Mouse (Mus musculus) adrenal gland, postnatal 25 days (tissue): ENCODE data around the gene Ahsg. TPM values are rescaled to one million over a fixed set of nuclear protein-coding genes. Genes with fewer than 3 reads are reported as not detected.
A peak's percentile ranks its signal among the peaks of the same experiment; 100 is the strongest.

Experiments used
- DNase-seq: peaks from one replicate; pipeline ENCODE4 v3.0.0; 2021; ENCODE audit warnings: mixed read lengths
- total RNA-seq: library from RNA; stranded (reverse); gene quantifications from 2 replicates; pipeline ENCODE4 v1.2.3, GENCODE M21; 2021

Ahsg gene
- total RNA-seq, 1 experiment from 2014 or later: 1.6 TPM

DNA sequence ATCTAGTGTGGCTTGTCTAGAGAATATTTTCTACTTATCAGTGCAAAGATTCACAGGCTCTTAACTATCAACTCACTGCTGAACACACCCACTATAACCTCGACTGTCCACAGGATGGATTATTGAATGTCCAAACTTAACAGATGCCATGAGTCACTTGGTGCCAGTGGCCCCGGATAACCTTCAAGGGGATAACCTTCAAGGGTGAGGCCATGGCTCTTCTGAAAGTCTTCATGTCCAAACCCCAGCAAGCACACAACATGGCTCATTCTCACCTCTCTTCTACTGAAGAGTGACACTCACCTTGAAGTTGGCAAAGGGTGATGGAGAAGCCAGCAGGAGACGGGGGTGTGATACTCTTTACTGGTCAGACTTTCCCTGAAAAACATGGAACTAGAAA, 4.4 kb upstream of the Ahsg start:
- DNase-seq: peak; percentile 23

DNA sequence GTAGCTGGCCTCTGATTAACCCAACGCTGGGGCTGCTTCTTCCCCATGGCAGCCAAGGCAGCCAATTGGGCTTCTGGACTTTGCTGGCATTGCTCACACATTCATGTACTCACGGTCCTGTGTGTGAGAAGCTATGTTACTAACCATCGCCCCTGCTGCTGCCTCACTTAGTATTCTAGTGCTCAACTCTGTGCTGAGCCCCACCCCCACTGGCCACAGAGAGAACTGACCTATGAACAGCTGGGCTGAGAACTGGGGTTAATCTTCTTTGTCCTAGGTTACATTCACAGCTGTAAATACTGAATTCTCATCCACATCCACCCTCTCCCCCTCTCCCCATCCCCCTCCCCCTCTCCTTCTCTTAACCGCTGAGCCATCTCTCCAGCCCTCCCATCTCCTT, 2.2 kb upstream of the Ahsg start:
- DNase-seq: no peak

DNA sequence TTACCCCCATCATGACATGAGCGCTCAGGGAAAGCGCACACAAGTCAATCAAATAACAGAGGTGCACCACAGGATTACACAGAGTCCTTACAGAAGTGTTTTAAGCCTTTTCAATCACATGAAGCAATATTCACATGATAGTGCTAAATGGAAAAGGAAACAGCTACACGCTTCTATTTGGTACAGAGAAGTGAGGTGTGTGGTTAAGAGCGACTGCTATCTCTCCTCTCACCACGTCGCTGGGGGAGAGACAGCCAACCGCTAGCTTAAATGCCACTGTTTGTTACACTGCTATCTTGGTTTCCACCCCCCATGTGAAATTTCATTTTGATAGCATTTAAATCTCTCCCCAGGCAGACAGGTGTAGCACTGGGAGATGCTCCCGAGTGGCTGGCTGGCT, 1.4 kb upstream of the Ahsg start:
- no peak for DNase-seq

DNA sequence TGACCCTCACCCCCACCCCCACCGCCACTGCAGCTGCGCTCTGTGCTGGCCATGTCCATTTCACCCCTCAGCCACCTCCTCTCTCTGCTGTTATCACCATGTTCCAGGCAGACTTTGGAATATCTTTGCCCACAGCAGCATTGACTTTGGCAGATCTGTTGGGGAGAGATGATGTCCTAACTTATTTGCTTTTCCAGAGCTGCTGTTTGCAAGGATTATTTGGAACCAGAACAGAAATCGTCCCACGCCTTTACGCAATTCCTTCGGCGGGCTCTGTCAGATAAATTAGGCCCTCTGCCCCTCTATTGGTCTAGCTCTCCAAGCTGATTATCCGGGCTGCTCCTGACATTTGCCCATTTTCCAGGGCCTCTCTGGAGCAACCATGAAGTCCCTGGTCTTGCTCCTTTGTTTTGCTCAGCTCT, 667 bp downstream of the Ahsg start:
- no peak for DNase-seq

DNA sequence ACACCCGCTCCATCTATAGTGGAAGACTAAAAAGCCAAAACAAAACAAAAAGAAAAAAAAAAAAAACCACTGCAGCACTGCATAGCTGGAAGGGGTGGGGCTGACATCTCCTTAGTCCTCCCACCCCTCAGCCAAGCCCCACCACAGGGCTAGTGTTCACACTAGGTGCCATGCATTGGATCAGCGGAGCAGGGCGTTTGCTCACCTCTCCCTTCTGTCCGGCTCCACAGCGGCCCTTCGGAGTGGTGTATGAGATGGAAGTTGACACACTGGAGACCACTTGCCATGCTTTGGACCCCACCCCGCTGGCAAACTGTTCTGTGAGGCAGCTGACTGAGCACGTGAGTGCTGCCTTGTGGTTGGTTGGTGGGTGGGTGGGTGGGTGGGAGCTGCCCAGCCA, 3.0 kb downstream of the Ahsg start:
- no peak for DNase-seq

DNA sequence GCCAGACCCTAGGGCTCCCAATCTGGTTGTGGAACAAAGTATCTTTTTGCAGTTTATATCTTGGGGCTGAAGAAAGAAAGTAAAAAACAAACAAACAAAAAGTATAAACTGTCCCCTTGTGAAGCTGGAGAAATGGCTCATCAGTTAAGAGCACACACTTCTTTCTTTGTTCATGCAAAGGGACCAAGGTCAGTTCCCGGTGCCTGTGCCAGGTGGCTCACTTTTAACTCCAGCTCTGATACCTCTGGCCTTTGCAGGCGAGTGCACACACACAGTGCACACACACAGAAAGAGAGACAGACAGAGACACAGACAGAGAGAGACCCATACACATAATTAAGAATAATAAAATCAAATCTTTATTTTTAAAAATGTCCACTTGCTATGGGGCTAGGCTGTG, 5.5 kb downstream of the Ahsg start:
- DNase-seq: peak; percentile 54

DNA sequence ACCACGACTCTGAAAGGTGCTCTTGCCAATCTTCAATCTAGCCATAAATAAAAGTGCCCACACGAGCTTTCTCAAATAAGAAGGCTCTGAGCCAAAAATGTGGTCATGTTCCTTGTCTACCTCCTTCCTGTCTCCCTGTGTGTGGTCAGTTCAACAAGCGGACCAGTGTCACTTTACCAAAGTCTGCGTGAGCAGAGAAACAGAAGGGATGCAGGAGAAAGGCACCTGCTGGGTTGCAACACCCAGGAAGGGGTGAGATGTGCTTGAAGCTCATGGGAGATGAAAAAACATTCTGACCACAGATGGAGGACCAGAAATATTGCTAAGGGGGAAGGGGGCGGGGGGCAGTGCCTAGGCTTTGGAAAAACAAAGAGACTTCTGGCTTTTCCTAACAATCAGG, 8.3 kb downstream of the Ahsg start:
- no peak for DNase-seq

DNA sequence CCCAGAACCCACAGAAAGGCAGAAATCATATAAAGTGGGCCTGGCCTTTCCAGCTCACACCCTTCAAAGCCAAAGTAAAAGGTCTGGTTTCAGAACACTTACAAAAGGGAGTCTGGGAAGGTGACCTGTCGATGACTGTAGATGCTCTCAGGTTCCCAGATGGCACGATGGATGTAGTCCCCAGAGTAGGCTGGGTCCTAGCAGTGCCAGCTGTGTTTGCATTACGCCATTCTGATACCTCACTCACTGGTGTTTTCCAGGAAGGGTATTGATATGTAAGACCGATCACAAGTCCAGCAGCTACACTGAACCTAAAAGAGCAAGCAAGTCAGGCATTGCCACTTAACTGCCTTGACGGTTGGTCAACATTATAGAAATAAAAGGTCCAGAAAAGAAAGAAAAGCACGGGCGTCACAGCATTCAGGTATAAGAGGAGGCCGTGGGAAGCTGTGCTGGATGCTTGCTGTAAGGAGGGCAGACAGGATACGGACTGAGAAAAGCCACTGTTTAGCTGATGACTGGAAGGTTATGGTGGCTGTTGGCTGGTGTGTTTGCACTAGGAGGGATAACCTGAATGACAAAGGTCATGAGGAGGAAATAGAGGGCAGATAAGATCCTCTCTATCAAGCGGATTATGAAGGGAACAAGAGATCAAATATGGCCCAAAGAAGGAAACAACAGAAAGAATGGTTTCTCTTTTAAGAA, 8.9 kb downstream of the Ahsg start:
- DNase-seq: no peak

DNA sequence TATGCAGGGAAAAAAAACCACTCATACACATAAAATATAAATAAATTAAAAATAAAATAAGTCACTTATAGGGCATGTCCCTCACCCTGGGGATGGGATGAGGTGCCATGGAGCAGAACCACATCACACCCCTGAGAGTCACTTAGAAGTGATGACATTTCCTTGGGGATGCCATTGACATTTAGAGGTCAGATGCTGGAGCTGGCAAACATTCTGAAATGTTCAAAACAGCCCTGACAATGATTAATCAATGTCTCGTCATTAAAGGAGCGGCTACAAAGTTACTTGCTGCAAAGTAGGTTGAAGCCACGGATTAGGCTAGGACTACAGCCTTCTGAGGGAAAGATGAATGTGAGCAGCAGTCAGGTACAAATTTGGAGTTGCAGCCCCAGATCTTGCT, 10.2 kb downstream of the Ahsg start:
- DNase-seq: no peak

DNA sequence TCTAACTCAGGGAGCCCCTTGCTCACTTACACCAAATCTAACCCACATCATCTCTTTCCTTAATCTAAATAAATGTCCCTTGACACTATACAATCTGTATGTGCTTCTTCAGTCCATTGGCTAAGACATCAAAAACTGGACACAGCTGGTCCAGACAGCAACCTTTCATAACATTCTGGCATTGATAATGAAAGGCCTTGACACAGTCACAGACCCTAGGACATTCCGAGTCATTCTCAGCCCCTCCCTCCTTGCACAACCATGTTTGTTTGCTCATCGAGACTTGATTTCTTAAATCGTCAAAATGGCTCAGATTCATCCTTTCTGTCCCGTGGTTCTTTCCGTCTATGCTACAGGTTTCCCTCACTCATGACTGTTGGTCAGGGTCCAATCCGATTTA, 18.2 kb downstream of the Ahsg start:
- no peak for DNase-seq

DNA sequence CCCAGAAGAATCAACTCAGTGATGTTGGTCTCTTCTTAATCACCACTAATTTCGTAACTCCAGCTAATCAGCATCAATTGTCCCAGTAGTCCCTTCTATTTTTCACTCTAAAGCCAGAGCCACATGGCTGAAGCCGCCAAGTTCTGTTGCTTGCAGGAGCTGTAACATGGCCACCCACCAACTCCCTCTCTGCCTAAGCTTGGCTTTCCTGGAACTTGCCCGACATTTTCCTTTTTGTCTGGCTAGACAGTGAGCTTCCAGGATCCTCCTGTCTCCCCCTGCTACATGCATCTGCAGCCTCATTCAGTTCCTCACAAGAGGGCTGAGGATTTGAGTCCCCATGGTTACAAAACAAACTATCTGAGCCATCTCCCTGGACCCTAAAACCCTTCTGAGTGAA, 20.9 kb downstream of the Ahsg start:
- no peak for DNase-seq

DNA sequence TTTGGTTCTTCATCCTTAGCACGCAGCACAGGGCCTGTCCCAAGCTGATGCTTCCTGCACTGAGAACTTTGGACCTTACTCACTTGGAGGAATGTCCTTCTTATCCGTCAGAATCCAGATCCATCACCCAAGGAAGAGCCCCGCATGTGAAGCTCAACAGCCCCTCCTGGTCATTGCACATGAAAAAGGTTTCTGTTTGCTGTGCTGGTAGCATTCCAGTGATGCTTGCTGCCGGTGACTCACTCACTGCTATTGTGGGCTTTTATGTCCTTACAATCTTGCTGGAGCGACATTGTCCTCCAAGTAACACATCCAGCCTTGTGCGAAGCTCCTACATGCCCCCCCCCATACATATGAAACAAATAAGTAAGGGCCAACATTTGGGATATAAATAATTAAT, 21.8 kb downstream of the Ahsg start:
- no peak for DNase-seq

DNA sequence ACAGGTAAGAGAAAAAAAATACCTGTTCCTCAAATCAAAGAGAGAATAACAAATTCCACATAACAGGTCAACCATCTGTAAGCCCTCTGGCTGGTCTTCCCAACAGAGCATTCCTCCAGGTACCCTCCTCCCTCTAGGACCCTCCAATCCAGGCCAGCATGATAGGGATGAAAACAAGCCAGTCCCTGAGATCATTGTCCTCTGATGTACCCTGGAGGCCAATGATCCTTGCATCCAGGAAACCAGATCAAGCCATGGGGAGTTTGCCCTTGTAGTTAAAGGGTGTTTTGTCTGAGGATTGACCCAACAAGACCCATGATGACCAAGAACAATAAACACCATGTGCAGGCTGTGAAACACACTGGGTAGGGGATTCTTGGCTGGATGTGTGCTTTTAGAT, 23.2 kb downstream of the Ahsg start:
- DNase-seq: no peak

DNA sequence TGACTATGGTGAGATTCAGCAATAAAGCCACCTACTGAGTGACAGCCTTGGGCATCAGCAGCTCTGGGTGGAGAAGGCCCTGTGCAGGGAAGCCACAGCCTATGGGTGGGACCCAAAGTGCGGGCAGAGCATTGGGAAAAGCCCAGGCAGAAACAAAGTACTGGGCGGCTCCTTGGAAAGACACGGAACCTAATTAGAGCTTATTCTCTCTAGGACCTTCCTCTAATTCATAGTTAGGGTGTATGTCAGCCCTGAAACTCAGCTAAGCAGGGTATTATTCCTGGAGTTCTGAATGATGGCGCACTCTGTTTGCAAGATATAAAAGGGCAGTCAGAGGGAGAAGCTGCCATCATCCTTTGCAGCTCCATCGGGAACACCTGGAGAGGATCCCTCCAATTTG, 27.0 kb downstream of the Ahsg start, which contains the start of gene Fetub:
Fetub (plus strand) TSS at position 301 of the 400 bp plus-strand sequence.
- no peak for DNase-seq

DNA sequence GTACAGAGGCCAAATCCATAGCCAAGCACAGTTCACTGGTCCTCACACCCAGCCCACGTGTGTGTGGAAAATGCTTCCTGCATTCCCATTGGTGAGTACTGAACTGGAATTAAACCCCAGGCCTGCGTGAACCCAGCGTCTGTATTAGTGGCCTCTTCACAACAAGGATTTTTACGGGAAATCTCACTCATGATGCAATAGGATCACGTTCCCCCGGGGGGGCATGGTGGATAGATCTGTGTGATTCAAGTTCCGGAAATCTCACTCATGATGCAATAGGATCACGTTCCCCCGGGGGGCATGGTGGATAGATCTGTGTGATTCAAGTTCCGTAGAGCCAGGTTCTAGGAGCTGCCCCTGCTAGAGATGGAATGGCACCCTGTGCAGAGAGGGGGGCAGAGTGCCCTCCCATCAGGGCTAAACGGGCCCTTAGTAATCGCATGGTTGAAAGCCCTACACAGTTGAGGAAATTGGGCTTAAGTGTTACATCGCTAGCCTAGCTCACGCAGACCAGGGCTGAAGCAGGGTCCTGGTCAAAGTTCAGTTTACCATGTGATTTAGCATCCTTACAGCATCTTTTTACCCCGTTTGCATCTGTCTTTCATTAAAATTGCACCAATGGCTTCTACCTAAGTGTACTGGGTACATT, 27.7 kb downstream of the Ahsg start:
- no peak for DNase-seq

DNA sequence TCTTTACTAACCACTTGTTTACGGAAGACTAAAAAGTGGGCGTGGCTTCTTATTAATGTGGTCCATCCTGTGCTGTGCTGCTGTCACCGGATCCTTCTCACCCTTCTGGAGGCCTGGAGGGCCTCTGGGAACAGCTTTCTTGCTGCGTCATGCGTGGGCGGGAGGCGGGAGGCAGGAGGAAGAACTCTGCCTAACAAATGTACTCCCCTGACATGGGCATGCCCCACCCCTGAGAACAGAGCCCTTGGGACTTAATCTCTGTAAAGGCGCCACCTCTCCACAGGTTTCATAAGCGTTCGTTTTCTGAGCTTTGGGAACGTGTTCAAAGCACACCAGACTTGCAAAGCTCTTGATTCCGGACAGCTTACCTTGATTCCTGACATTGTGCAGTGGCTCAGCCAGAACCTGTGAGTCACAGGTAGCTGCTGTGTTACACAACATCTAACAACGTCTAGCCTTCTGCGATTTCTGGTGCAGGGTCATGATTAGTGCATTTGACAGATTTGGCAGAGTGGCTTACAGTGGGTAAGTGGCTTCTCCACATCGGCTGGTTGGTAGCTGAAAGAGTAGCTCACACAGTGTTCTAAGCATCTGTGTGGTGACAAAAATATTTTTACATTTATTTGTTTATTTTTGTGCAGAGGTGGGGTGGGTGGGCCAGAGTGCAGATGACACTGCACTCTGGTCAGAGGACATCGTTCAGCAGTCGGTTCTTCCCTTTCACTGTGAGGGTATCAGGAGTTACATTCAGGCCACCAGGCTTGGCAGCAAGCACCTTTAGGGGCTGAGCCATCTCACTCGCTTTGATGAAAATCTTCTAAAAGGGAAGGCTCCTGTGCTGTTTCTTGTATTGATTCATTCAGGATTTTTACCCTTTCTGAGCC, 29.1 kb downstream of the Ahsg start:
- DNase-seq: peak; percentile 37

DNA sequence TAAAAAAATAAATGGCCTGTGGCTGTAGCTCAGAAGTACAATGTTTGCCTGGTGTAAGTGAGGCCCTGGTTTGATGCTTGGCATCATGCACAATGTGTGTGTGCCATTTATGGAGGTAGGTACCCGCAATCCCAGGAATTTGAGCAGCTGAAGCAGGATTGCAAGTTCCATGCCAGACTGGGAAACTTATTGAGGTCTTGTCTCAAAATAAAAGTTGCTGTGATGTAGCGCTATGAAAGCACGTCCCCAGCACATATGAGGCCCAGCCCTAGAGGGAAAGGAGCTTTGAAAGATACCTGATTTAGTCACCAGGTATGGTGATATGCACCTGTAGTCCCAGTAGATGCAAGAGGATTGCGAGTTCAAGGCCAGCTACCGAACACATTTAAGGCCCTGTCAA, 30.7 kb downstream of the Ahsg start:
- DNase-seq: no peak

DNA sequence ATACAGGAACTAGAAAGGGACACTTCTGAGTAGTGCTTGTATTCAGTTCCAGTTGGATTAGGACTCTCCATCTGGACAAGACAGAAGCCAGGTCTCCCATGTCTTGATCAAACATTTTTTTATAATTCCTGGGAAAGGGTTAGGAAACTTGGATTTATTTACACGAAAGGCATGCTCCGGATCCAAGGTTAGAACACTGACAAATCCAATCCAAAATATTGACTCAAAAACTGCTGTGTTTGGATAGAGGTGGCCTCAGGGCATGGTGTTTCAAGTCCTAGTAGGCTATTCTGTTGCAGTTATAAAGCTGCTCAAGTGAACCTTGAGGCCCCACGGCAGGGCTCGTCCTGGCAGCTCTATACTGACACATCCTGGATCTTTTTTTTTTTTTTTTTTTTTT, 31.4 kb downstream of the Ahsg start:
- no peak for DNase-seq

DNA sequence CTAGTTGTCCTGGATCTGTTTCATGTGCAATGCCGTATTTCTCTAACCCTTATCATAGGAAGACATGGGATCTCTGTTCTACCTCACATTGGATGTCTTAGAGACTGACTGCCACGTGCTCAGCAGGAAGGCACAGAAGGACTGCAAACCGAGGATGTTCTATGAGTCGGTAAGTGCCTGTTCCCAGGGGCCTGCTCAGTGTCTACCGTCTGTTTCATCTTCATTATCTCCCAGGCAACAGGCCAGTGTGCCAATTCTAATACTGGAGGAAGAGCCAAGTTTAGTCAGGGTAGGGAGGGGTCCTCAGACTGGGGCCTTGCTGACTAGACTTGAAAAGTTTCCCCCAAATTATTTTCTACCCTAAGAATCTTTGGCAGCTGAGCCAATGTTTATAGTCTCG, 38.5 kb downstream of the Ahsg start:
- no peak for DNase-seq

DNA sequence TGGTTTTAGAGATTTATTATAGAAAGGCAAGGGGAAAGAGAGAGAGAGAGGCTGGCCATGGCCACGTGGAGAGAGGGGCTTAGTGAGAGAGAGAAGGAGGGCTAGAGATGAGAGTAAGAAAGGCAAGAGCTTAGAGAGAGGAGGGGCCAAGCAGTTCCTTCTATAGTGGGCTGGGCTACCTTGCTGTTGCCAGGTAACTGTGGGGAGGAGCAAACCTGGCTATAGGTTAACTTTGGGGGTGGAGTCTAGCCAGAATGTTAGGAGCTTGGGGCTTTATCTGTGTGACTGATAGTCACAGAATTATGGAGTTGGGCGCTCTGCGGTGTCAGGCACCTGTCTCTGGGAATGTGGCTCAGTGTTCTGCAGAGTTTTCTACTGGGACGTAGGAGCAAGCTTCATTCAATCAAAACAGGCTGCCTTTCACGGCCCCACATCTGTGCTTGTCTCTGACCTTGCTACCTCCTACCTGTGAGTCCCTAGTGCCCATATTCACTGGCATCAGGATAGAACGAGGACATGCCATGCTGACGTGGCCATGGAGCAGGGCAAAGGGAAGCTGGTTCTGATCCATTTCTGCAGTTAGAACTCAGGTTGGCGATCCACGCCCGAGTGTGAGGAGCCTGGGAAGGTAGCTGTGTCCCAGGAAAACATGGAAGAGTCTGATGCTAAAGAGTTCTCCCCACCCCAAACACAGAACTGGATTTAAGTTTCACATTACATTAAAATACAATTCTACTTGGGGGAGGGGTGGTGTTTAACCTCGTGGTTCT, 40.5 kb downstream of the Ahsg start:
- no peak for DNase-seq

DNA sequence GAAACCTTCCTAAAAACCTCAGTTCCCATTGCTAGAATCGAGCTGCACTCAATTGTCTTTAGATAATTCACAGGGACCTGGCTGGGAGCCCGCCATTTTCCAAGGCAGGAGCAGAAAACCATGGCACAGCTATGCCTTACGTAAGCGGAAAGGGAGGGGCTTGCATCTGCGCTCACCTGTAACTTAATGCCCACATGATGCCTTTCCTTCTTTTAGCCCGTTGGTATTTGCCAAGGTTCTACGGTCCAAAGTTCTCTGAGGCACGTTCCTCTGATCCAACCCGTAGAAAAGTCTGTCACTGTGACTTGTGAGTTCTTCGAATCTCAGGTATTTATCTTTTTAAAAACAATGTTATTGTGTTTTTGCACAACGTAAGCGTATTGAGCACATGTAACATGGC, 46.6 kb downstream of the Ahsg start:
- no peak for DNase-seq

DNA sequence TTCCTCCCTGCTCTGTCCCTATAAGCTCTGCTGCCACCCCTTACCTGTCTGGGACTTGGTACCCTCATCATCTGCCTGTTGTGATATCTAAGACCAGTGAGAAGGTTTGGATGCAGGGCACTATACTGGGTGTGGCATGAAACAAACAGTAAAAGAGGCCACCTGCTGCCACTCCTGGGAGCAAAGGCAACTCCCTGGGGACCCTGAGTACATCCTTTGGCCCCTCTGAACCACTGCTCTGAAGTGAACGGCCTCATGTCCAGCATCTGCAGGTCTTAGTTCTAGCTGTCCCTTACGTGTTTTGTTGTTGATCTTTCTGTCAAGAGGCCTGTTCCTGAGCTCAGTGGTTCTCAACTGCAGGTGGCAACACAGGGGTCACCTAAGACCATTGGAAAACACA, 47.5 kb downstream of the Ahsg start:
- DNase-seq: no peak
